Mouse (Mus musculus) forelimb bud, embryonic 11.5 days (tissue): ENCODE measurements around the gene Gramd1a.

Source experiments
- DNase-seq: peaks from one replicate; pipeline ENCODE4 v3.0.0-alpha.2; 2012; ENCODE audit warnings: low read depth, low spot score

Gene Gramd1a

GRCm38 (mm10) chr7:31123697-31124096 is 32.0 kb downstream of the Gramd1a start:
- DNase-seq, result no peak

- DNase-seq, result no peak
Observed at GRCm38 (mm10) chr7:31122641-31123631, 32.8 kb downstream of the Gramd1a start.

GRCm38 (mm10) chr7:31119556-31119955 is 36.1 kb downstream of the Gramd1a start:
- no peak for DNase-seq

GRCm38 (mm10) chr7:31118486-31118885 is 37.2 kb downstream of the Gramd1a start:
- no peak for DNase-seq

- DNase-seq, result no peak
Observed at GRCm38 (mm10) chr7:31117465-31117864, 38.2 kb downstream of the Gramd1a start.

- no peak for DNase-seq
Observed at GRCm38 (mm10) chr7:31116721-31117145, 39.0 kb downstream of the Gramd1a start.

- DNase-seq, result no peak
Observed at GRCm38 (mm10) chr7:31115587-31116043, 40.1 kb downstream of the Gramd1a start.

GRCm38 (mm10) chr7:31115182-31115581 is 40.5 kb downstream of the Gramd1a start, which contains the start of gene Hpn:
Gene Hpn (minus strand): TSS chr7:31115290.
- DNase-seq, result no peak

GRCm38 (mm10) chr7:31114646-31115045 is 41.0 kb downstream of the Gramd1a start:
- DNase-seq, result no peak

GRCm38 (mm10) chr7:31113800-31114199 is 41.9 kb downstream of the Gramd1a start:
- no peak for DNase-seq

- DNase-seq, result no peak
Observed at GRCm38 (mm10) chr7:31112036-31112435, 43.7 kb downstream of the Gramd1a start.

- DNase-seq, result no peak
Observed at GRCm38 (mm10) chr7:31110861-31111385, 44.8 kb downstream of the Gramd1a start.

GRCm38 (mm10) chr7:31109796-31110195 is 45.9 kb downstream of the Gramd1a start:
- DNase-seq, result no peak

GRCm38 (mm10) chr7:31109091-31109490 is 46.6 kb downstream of the Gramd1a start:
- DNase-seq, result no peak

GRCm38 (mm10) chr7:31107781-31108180 is 47.9 kb downstream of the Gramd1a start:
- no peak for DNase-seq

GRCm38 (mm10) chr7:31106166-31106565 is 49.5 kb downstream of the Gramd1a start:
- no peak for DNase-seq

GRCm38 (mm10) chr7:31105061-31105768 is 50.5 kb downstream of the Gramd1a start:
- no peak for DNase-seq

GRCm38 (mm10) chr7:31100786-31101185 is 54.9 kb downstream of the Gramd1a start:
- DNase-seq, result no peak

- no peak for DNase-seq
Observed at GRCm38 (mm10) chr7:31099612-31099982, 56.1 kb downstream of the Gramd1a start.

- no peak for DNase-seq
Observed at GRCm38 (mm10) chr7:31098697-31099611, 56.7 kb downstream of the Gramd1a start.
